Mouse (Mus musculus): ENCODE data around the gene AI413582. TPM values are rescaled to one million over a fixed set of nuclear protein-coding genes. Genes with fewer than 3 reads are reported as not detected.

AI413582 gene
- polyA plus RNA-seq, 1 experiment from 2014 or later = 33.1 TPM

- Histone ChIP-seq H3K4me2 (no peak overlapping the region), H3K9me3 (no peaks in the 10 kb centered on the region), H3K9ac (no peak overlapping the region), H3K4me3 (replicated peaks) (no peak overlapping the region), H3K27me3 (replicated peaks) (no peaks in the 10 kb centered on the region), H3K36me3 (no peaks in the 10 kb centered on the region), H3K4me1 (peaks cover 20% of the 10 kb centered on the region), H3K27ac (no peak overlapping the region)
- no peak for ATAC-seq (ENCODE audit: insufficient read depth, low FRiP score, low read depth)
- 67% methylated on average over 10 of the region's 10 CpGs for WGBS
Measured at GRCm38 (mm10) chr17:27551393-27551940, 14.1 kb downstream of the AI413582 start.

- no peak overlapping the region for H3K9ac ChIP-seq
Measured at GRCm38 (mm10) chr17:27549234-27549633, 16.3 kb downstream of the AI413582 start.

DNA sequence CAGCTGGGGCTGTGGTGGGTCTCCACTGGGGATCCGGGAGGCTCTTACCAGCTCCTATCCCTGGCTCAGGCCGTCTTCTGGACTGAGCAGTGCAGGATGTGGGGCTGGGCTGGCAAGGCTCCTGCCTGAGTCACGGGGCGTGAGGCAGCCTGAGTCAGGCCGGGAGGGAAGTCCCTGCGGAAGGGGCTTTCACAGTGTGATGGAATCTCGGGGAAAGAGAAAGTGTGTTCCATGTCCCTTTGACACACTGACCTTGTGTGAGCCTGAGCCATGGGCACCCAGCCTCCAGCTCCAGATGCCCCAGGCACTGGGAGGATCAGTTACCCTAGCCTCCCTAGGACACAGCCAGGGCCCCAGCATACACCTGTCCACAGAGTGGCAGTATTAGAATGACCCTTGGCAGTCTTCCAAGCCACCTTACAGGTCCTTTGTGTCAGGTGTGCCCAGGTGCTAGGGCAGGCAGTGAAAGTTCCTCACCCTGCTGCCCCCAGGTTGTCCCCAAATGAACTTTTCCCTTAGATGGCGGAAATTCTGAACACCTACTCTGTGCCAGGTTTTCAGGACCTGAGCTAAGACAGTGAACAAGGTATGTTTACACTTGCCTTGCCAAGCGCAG, 18.2 kb downstream of the AI413582 start:
- Histone ChIP-seq H3K9ac (no peak overlapping the region), H3K27ac (no peak overlapping the region), H3K4me1 (no peaks in the 10 kb centered on the region), H3K36me3 (no peaks in the 10 kb centered on the region), H3K4me3 (replicated peaks) (no peak overlapping the region), H3K27me3 (replicated peaks) (no peaks in the 10 kb centered on the region), H3K4me2 (no peak overlapping the region), H3K9me3 (no peaks in the 10 kb centered on the region)
- WGBS = 58% methylated on average over 9 of the region's 9 CpGs
- ATAC-seq (ENCODE audit: insufficient read depth, low FRiP score, low read depth) = peak; percentile 56; the same call in 1 of the 2 replicates

More at GRCm38 (mm10) chr17:27549234-27549633, 16.3 kb downstream of the AI413582 start:
- WGBS = 55% methylated on average over 8 of the region's 8 CpGs
- no peak overlapping the region for H3K4me3 ChIP-seq (replicated peaks)
- no peaks in the 10 kb centered on the region for H3K27me3 ChIP-seq (replicated peaks)
- H3K36me3 ChIP-seq = no peaks in the 10 kb centered on the region
- no peaks in the 10 kb centered on the region for H3K4me1 ChIP-seq
- ATAC-seq (ENCODE audit: insufficient read depth, low FRiP score, low read depth) = no peak
- no peak overlapping the region for H3K27ac ChIP-seq
- H3K9me3 ChIP-seq = no peaks in the 10 kb centered on the region
- H3K4me2 ChIP-seq = no peak overlapping the region

DNA sequence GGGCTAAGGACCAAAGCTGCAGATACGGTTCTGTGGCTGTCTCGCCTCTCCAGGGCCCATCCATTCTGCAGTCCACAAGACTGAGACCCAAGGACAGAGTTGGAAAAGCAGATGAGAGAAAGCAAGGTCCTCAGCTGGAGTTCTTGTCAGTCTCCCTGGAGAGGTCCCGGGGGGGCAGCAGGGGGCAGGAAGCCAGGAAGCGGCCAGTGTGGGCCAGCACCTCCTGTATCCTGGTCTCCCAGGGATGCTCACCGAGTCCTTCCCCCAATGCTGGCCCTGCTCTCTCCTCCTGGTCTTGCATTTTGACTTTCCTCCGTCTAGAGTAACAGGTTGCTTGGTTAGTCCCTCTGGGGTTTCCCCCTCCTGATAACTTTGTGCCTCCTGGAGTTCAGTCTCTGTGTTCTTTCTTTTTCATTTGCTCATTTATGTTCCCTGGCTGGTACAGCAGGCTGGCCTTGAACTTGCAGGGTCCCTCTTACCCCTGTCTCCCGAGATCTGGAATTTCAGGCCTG, 18.9 kb downstream of the AI413582 start:
- Histone ChIP-seq H3K36me3 (no peaks in the 10 kb centered on the region), H3K4me1 (no peaks in the 10 kb centered on the region), H3K4me2 (no peak overlapping the region), H3K27ac (no peak overlapping the region), H3K27me3 (replicated peaks) (no peaks in the 10 kb centered on the region), H3K9ac (no peak overlapping the region), H3K4me3 (replicated peaks) (no peak overlapping the region), H3K9me3 (no peaks in the 10 kb centered on the region)
- no peak for ATAC-seq (ENCODE audit: insufficient read depth, low FRiP score, low read depth)
- 71% methylated on average over 7 of the region's 7 CpGs for WGBS

DNA sequence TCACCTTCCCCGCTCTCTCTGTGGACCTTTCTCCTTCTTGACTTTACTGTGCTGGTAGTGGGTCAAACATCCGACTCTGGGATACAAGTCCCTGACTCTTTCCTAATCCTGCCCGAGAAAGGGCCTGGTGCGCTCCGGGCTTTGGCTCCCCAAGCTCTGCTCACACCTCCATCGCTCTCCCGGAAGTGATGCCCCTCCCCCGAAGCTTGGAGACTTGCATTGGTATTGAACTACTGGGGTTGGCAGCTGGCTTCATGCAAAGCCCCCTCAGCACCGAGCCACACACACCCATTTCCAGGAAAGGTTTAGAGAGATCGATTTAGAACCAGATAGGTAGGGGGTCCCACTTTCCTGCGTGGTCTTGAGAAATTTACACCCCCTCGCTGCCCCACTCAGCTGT, 19.6 kb downstream of the AI413582 start:
- Histone ChIP-seq H3K36me3 (no peaks in the 10 kb centered on the region), H3K4me1 (no peaks in the 10 kb centered on the region), H3K4me2 (no peak overlapping the region), H3K4me3 (replicated peaks) (no peak overlapping the region), H3K9me3 (no peaks in the 10 kb centered on the region), H3K9ac (no peak overlapping the region), H3K27ac (no peak overlapping the region), H3K27me3 (replicated peaks) (no peaks in the 10 kb centered on the region)
- 47% methylated on average over 12 of the region's 12 CpGs for WGBS
- ATAC-seq (ENCODE audit: insufficient read depth, low FRiP score, low read depth) = no peak

DNA sequence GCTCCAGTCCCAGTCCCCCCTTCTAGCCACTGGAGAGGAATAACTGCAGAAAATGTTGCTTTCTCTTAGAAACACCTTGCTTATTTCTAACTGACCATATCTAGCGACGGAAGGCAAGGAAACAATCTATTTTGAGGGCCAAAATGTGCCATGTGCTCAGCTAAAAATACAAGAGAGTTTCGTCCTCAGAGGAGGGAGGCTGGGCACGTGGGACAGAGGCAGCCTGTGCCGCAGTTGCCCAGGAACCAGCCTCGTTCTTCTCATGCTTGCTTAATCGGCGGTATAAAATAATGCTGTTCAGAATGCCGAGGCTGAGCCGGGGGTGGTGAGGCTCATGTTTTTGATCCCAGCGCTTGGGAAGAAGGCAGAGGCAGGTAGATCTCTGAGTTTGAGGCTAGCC, 21.0 kb downstream of the AI413582 start:
- ATAC-seq (ENCODE audit: insufficient read depth, low FRiP score, low read depth) = no peak
- H3K9me3 ChIP-seq = no peaks in the 10 kb centered on the region
- no peaks in the 10 kb centered on the region for H3K4me1 ChIP-seq
- H3K4me2 ChIP-seq = no peak overlapping the region
- H3K36me3 ChIP-seq = no peaks in the 10 kb centered on the region
- H3K27ac ChIP-seq = no peak overlapping the region
- WGBS = 86% methylated on average over 11 of the region's 11 CpGs
- H3K27me3 ChIP-seq (replicated peaks) = no peaks in the 10 kb centered on the region
- H3K9ac ChIP-seq = no peak overlapping the region
- no peak overlapping the region for H3K4me3 ChIP-seq (replicated peaks)

DNA sequence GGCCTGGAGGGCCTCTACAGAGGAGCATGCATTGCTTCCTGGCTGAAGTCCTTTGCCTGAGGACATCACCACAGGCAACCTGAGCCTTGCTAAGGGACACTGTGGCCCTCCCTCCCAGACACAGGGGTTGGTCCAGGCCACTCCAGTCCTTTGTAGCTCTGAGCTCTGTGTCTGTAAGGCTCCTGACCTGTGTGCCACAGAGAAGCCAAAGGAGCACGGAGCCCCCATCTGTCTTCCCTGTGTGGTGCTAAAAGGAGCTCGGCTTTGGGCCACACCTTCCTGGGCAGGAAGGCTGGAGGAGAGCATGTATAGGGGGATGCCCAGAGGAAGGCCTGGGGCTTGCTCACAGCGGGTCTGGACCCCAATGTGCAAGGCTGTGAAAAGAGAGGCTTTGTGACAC, 23.6 kb downstream of the AI413582 start:
- Histone ChIP-seq H3K27ac (no peak overlapping the region), H3K9me3 (no peaks in the 10 kb centered on the region), H3K27me3 (replicated peaks) (no peaks in the 10 kb centered on the region), H3K36me3 (no peaks in the 10 kb centered on the region), H3K4me1 (no peaks in the 10 kb centered on the region), H3K4me2 (no peak overlapping the region), H3K9ac (no peak overlapping the region), H3K4me3 (replicated peaks) (no peak overlapping the region)
- 71% methylated on average over 3 of the region's 3 CpGs for WGBS
- no peak for ATAC-seq (ENCODE audit: insufficient read depth, low FRiP score, low read depth)

DNA sequence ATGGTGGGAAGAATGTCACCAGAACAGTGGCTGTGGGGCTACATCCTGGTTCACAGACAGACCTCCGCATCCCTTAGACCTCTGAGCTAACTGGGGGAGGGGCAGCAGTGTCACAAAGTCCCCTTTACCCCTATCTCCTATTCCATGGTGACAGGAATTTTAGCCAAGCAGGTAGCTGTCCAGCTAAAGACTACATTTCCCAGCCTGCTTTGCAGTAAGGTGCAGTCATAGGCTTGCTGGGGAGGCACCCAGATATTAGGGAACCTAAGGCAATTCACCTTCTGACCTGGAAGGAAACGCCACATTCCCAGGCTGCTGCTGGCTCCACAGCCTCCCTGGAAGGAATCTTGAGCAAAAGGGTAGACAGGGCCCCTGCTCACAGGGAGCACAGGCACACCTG, 24.3 kb downstream of the AI413582 start:
- ATAC-seq (ENCODE audit: insufficient read depth, low FRiP score, low read depth) = no peak
- H3K9me3 ChIP-seq = no peaks in the 10 kb centered on the region
- no peak overlapping the region for H3K27ac ChIP-seq
- no peak overlapping the region for H3K4me2 ChIP-seq
- H3K9ac ChIP-seq = no peak overlapping the region
- H3K36me3 ChIP-seq = no peaks in the 10 kb centered on the region
- WGBS = 56% methylated on average over 2 of the region's 2 CpGs
- no peaks in the 10 kb centered on the region for H3K27me3 ChIP-seq (replicated peaks)
- H3K4me1 ChIP-seq = no peaks in the 10 kb centered on the region
- H3K4me3 ChIP-seq (replicated peaks) = no peak overlapping the region

DNA sequence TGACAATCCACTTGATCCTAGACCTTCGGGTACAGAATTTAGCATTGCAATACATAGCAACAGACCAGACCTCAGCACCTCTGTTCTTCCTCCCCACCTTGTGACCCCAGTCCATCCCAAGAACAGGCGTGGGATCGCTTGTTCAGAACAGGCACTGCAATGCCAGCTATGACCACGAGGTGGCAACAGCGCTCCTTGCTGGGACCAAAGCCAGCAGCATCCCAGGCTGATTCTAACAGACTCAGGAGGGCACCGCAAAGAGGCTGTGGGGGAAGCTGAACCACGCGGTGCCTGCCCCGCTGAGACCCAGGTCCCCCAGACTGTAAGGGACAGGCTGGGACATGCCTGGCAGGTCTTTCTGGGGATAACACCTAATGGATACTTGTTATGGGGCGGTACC, 30.8 kb downstream of the AI413582 start:
- H3K9me3 ChIP-seq = no peaks in the 10 kb centered on the region
- no peaks in the 10 kb centered on the region for H3K36me3 ChIP-seq
- ATAC-seq (ENCODE audit: insufficient read depth, low FRiP score, low read depth) = peak; percentile 31; the same call in 1 of the 2 replicates
- H3K27me3 ChIP-seq (replicated peaks) = no peaks in the 10 kb centered on the region
- H3K9ac ChIP-seq = no peak overlapping the region
- peaks cover 2% of the 10 kb centered on the region; the same call in 1 of the 2 replicates for H3K4me1 ChIP-seq
- no peak overlapping the region for H3K27ac ChIP-seq
- WGBS = 4% methylated on average over 10 of the region's 10 CpGs
- no peak overlapping the region for H3K4me3 ChIP-seq (replicated peaks)
- H3K4me2 ChIP-seq = no peak overlapping the region

GRCm38 (mm10) chr17:27533354-27533753, 32.2 kb downstream of the AI413582 start:
- Histone ChIP-seq H3K9ac (no peak overlapping the region), H3K9me3 (no peaks in the 10 kb centered on the region), H3K27me3 (replicated peaks) (no peaks in the 10 kb centered on the region), H3K4me2 (no peak overlapping the region), H3K4me3 (replicated peaks) (no peak overlapping the region), H3K36me3 (no peaks in the 10 kb centered on the region), H3K27ac (no peak overlapping the region), H3K4me1 (peaks cover 2% of the 10 kb centered on the region; the same call in 1 of the 2 replicates)
- 89% methylated on average over 3 of the region's 3 CpGs for WGBS
- no peak for ATAC-seq (ENCODE audit: insufficient read depth, low FRiP score, low read depth)

DNA sequence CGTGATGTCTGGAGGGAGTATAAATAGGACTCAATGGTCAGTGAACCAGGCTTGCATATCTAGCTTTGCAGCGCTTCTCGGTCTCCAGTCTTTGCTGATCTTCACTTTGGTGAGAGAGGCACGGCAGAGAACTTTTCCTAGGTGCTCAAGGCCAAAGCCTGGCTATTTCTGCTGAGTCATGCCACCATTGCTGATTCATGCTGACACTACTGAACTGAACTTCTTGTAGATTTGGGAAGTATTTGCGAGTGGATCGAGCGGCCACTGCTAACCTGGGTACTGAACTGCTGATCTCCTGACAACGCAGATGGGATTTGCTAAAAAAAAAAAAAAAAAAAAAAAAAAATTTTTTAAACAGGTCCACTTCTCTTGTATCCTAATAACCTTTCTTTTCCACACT, 33.5 kb downstream of the AI413582 start:
- no peak overlapping the region for H3K4me3 ChIP-seq (replicated peaks)
- ATAC-seq (ENCODE audit: insufficient read depth, low FRiP score, low read depth) = no peak
- WGBS = 85% methylated on average over 8 of the region's 8 CpGs

GRCm38 (mm10) chr17:27528767-27529166, 36.8 kb downstream of the AI413582 start:
- no peak for ATAC-seq (ENCODE audit: insufficient read depth, low FRiP score, low read depth)
- Histone ChIP-seq H3K9me3 (no peaks in the 10 kb centered on the region), H3K27ac (no peak overlapping the region), H3K4me3 (replicated peaks) (no peak overlapping the region), H3K9ac (no peak overlapping the region), H3K27me3 (replicated peaks) (no peaks in the 10 kb centered on the region), H3K36me3 (no peaks in the 10 kb centered on the region), H3K4me1 (no peaks in the 10 kb centered on the region), H3K4me2 (no peak overlapping the region)
- WGBS = 66% methylated on average over 5 of the region's 5 CpGs

More for the DNA sequence above, 33.5 kb downstream of the AI413582 start:
- no peaks in the 10 kb centered on the region for H3K27me3 ChIP-seq (replicated peaks)
- H3K9me3 ChIP-seq = no peaks in the 10 kb centered on the region
- H3K4me1 ChIP-seq = peaks cover 2% of the 10 kb centered on the region; the same call in 1 of the 2 replicates
- H3K4me2 ChIP-seq = no peak overlapping the region
- no peaks in the 10 kb centered on the region for H3K36me3 ChIP-seq
- no peak overlapping the region for H3K27ac ChIP-seq
- H3K9ac ChIP-seq = no peak overlapping the region
